Mouse (Mus musculus): ENCODE measurements around the gene Pnmal1. TPM values are rescaled to one million over a fixed set of nuclear protein-coding genes. Genes with fewer than 3 reads are reported as not detected.

Pnmal1 gene
- polyA plus RNA-seq, 1 experiment from 2014 or later = 0.02 TPM

DNA sequence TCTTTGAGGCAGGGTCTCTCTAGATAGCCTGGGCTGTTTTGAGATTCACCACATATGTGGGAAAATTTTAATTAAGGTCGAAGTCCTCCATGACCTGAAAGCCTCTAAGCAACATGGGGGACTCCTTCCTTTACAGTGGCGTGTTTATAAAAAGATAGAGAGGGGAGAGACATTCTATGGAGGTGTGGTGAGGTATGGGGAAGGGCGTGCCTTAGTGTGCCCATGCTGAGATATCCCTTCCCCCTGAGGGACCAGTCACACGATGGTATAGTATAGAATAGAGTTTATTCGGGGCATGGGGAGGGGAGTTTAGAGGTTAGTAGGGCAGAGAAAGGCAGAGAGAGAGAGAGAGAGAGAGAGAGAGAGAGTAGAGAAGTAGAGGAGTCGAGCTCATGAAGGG, 18.7 kb downstream of the Pnmal1 start:
- H3K9me3 ChIP-seq (ENCODE audit: low read length) = no peaks in the 10 kb centered on the region
- H3K4me3 ChIP-seq (ENCODE audit: low read depth, low read length) = no peak overlapping the region
- H3K27ac ChIP-seq (ENCODE audit: low read depth) = no peak overlapping the region
- TF ChIP-seq CTCF (IDR thresholded peaks at IDR 0.05; ENCODE audit: low read depth) = no peak
- TF ChIP-seq EP300 (IDR thresholded peaks at IDR 0.05; ENCODE audit: low read depth) = no peak
- H3K4me2 ChIP-seq (ENCODE audit: low read depth, low read length) = no peak overlapping the region
- H3K36me3 ChIP-seq (replicated peaks; ENCODE audit: insufficient read depth, low read length) = no peaks in the 10 kb centered on the region
- no peak overlapping the region for H3K9ac ChIP-seq (replicated peaks)
- ATAC-seq = no peak
- peaks cover 8% of the 10 kb centered on the region for H3K4me1 ChIP-seq (ENCODE audit: insufficient read depth)
- DNase-seq = no peak
- WGBS (ENCODE audit: insufficient replicate concordance) = 60% methylated on average over 6 of the region's 6 CpGs
- no peaks in the 10 kb centered on the region for H3K27me3 ChIP-seq (ENCODE audit: insufficient read depth, low read length)

DNA sequence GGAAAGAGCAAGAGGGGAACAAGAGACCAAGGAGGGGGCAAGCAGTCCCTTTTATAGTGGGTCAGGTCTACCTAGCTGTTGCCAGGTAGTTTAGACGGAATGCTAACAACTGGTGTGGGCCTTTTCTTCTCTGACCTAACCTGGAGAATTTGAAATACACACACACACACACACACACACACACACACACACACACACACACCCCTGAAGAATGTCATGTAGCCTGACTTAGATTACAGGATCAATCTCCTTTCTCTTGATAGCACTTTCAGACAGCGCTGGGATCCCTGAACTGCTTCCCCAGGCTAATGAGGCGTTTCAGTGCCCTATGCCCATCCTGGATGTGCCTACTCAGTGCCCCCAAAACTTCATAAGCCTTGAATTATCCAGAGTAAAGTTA, 19.1 kb downstream of the Pnmal1 start:
- TF ChIP-seq EP300 (IDR thresholded peaks at IDR 0.05; ENCODE audit: low read depth) (no peak), CTCF (IDR thresholded peaks at IDR 0.05; ENCODE audit: low read depth) (no peak)
- Histone ChIP-seq H3K9ac (replicated peaks) (no peak overlapping the region), H3K4me1 (ENCODE audit: insufficient read depth) (peaks cover 8% of the 10 kb centered on the region), H3K4me2 (ENCODE audit: low read depth, low read length) (no peak overlapping the region), H3K36me3 (replicated peaks; ENCODE audit: insufficient read depth, low read length) (no peaks in the 10 kb centered on the region), H3K9me3 (ENCODE audit: low read length) (no peaks in the 10 kb centered on the region), H3K4me3 (ENCODE audit: low read depth, low read length) (no peak overlapping the region), H3K27me3 (ENCODE audit: insufficient read depth, low read length) (no peaks in the 10 kb centered on the region), H3K27ac (ENCODE audit: low read depth) (no peak overlapping the region)
- no peak for DNase-seq
- whole genome bisulfite sequencing (ENCODE audit: insufficient replicate concordance) = 80% methylated on average over 2 of the region's 3 CpGs
- no peak for ATAC-seq

DNA sequence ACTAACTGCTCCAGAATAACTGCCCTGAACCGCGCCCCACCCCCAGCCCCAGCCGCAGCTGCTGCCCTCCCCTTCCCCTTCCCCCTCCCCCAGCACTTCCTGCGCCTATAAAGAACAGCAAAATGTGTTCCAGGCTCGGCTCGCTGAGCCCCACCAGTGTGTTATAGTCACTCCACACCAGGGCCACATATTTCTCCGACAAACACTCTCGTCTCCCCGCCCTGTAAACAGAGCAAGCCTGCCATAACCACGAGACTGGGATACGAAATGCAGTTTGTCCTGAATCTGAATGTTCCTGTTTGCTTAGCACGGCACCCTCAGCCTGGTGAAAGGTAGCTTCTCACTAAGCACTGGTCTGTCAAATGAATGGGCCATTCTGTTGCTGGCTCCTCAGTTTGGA, 20.9 kb downstream of the Pnmal1 start:
- Histone ChIP-seq H3K36me3 (replicated peaks; ENCODE audit: insufficient read depth, low read length) (no peaks in the 10 kb centered on the region), H3K27me3 (ENCODE audit: insufficient read depth, low read length) (no peaks in the 10 kb centered on the region), H3K9me3 (ENCODE audit: low read length) (no peaks in the 10 kb centered on the region), H3K4me1 (ENCODE audit: insufficient read depth) (peaks cover 8% of the 10 kb centered on the region), H3K9ac (replicated peaks) (peak overlapping the region; percentile 44; the same call in 1 of the 2 replicates), H3K4me2 (ENCODE audit: low read depth, low read length) (peak overlapping the region; percentile 66), H3K27ac (ENCODE audit: low read depth) (peak overlapping the region; percentile 78), H3K4me3 (ENCODE audit: low read depth, low read length) (peak overlapping the region; percentile 22)
- DNase-seq (peak; percentile 66), ATAC-seq (peak; percentile 62)
- WGBS (ENCODE audit: insufficient replicate concordance) = 2% methylated on average over 12 of the region's 12 CpGs
- no peak for TF ChIP-seq EP300 (IDR thresholded peaks at IDR 0.05; ENCODE audit: low read depth)

DNA sequence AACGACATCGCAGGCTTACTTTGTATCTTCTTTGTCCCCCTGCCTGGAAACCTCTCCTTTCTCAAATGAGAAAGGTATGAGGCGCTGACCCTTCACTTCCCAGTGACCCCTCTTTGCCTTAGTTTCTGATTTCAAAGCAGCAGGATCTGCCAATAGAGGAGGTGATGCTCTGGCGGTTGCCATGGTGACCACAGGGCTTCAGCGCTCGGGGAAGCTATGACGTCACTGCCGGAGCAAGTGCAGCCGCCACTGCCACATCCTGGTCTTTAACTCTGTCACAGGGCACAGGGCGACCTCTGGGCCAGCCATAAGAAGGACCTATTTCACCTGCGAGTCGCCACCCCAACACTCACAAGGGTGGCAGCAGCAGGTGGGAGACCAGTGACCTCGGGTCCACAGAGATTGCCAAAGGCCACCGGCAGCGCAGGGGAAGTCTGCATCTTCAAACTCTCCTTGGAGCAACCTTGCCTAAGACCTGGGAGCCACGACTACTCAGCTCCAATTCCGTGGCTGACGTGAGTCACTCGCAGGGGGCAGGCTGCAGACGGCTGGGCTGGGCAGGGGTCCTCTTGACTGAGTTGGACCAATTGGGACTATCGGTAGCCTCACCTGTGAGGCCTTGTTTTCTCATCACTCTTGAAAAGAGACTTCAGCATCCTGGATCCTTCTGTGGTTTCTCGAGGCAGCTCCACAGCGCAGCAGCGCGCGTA, 23.5 kb downstream of the Pnmal1 start, which contains the start of gene Gm42372:
Gm42372 (plus strand) TSS at position 228 of the 710 bp plus-strand sequence.
- no peak within 1 kb of the TSS for H3K9ac ChIP-seq (replicated peaks)

DNA sequence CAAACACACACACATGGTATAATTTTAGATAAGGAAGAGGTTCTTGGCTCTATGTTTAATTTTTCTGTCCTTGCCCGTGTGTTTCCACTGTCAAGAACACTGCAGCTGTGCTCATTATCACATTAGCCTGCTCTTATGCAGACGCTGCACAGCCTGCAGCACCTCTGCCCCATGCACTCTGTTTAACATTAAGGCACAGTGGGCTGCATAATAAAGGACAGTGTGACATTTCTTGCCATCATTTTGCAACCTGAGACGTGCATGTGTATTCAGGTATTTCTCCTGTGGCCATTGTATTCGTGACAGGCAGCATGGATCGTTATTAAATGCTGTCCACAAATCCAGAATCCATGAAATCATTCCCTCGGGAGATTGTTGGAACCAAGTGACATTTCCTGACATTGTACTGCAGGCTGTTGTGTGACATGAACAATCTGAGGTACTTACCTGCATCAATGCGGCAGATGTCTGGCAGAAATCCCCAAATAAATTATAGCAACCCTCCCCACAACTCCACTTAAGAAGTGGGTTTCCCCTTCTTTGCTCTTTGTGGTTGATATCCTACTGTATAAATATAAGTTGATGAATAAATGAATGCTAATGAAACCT, 28.2 kb downstream of the Pnmal1 start:
- ATAC-seq = no peak
- no peak for DNase-seq
- H3K4me2 ChIP-seq (ENCODE audit: low read depth, low read length) = no peak overlapping the region

More for the DNA sequence above, 23.5 kb downstream of the Pnmal1 start, which contains the start of gene Gm42372:
- Histone ChIP-seq H3K9me3 (ENCODE audit: low read length) (no peaks in the 10 kb centered on the region), H3K4me3 (ENCODE audit: low read depth, low read length) (no peak within 1 kb of the TSS), H3K27me3 (ENCODE audit: insufficient read depth, low read length) (no peaks in the 10 kb centered on the region), H3K27ac (ENCODE audit: low read depth) (no peak within 1 kb of the TSS), H3K4me2 (ENCODE audit: low read depth, low read length) (no peak within 1 kb of the TSS), H3K36me3 (replicated peaks; ENCODE audit: insufficient read depth, low read length) (no peaks in the 10 kb centered on the region), H3K4me1 (ENCODE audit: insufficient read depth) (peaks cover 8% of the 10 kb centered on the region)
- ATAC-seq (peak; percentile 49), DNase-seq (peak; percentile 61)
- TF ChIP-seq EP300 (IDR thresholded peaks at IDR 0.05; ENCODE audit: low read depth) (no peak), CTCF (IDR thresholded peaks at IDR 0.05; ENCODE audit: low read depth) (no peak)
- WGBS (ENCODE audit: insufficient replicate concordance) = 35% methylated on average over 26 of the region's 26 CpGs

DNA sequence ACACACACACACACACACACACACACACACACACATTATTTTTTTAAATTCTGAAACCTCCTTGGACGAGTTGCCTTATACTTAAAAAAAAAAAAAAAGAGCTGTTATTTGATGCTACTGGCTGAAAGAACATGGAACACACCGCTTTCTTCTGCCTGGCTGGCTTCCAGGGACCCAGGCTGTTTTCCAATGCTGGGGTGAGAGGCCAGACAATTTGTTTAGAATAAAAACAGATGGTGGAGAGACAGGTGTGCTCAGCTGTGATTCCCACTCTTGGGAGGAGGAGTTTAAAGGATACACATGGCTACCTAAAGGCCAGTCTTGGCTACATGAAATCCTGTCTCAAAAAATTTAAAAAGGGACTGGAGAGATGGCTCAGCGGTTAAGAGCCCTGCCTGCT, 28.9 kb downstream of the Pnmal1 start:
- WGBS (ENCODE audit: insufficient replicate concordance) = 57% methylated on average over 3 of the region's 3 CpGs
- Histone ChIP-seq H3K27ac (ENCODE audit: low read depth) (no peak overlapping the region), H3K4me2 (ENCODE audit: low read depth, low read length) (no peak overlapping the region), H3K9ac (replicated peaks) (no peak overlapping the region), H3K27me3 (ENCODE audit: insufficient read depth, low read length) (no peaks in the 10 kb centered on the region), H3K36me3 (replicated peaks; ENCODE audit: insufficient read depth, low read length) (no peaks in the 10 kb centered on the region), H3K9me3 (ENCODE audit: low read length) (no peaks in the 10 kb centered on the region), H3K4me1 (ENCODE audit: insufficient read depth) (peaks cover 9% of the 10 kb centered on the region), H3K4me3 (ENCODE audit: low read depth, low read length) (no peak overlapping the region)
- ATAC-seq (no peak), DNase-seq (no peak)
- no peak for TF ChIP-seq EP300 (IDR thresholded peaks at IDR 0.05; ENCODE audit: low read depth)
- no peak for TF ChIP-seq CTCF (IDR thresholded peaks at IDR 0.05; ENCODE audit: low read depth)

More for the DNA sequence above, 28.2 kb downstream of the Pnmal1 start:
- no peak overlapping the region for H3K4me3 ChIP-seq (ENCODE audit: low read depth, low read length)
- TF ChIP-seq EP300 (IDR thresholded peaks at IDR 0.05; ENCODE audit: low read depth) = no peak
- TF ChIP-seq CTCF (IDR thresholded peaks at IDR 0.05; ENCODE audit: low read depth) = no peak
- H3K4me1 ChIP-seq (ENCODE audit: insufficient read depth) = peaks cover 7% of the 10 kb centered on the region
- H3K9me3 ChIP-seq (ENCODE audit: low read length) = no peaks in the 10 kb centered on the region
- no peaks in the 10 kb centered on the region for H3K27me3 ChIP-seq (ENCODE audit: insufficient read depth, low read length)
- H3K9ac ChIP-seq (replicated peaks) = no peak overlapping the region
- H3K27ac ChIP-seq (ENCODE audit: low read depth) = no peak overlapping the region
- 68% methylated on average over 7 of the region's 7 CpGs for whole genome bisulfite sequencing (ENCODE audit: insufficient replicate concordance)
- H3K36me3 ChIP-seq (replicated peaks; ENCODE audit: insufficient read depth, low read length) = no peaks in the 10 kb centered on the region
